Mouse (Mus musculus) hindbrain, embryonic 14.5 days (tissue): ENCODE measurements around the gene Tmem216. TPM values are rescaled to one million over a fixed set of nuclear protein-coding genes. Genes with fewer than 3 reads are reported as not detected.

Experiments
- ATAC-seq: fragments of 200-750 bp; cut with Nextera tagmentation; 2 replicates; pipeline ENCODE4 v1.8.0; 2017; ENCODE audit warnings: moderate number of reproducible peaks, mild to moderate bottlenecking, moderate TSS enrichment, moderate library complexity; ENCODE audit not compliant: low FRiP score
- DNase-seq: peaks from one replicate; pipeline ENCODE4 v3.0.0-alpha.2; 2015; ENCODE audit warnings: low spot score
- H3K27ac ChIP-seq: fragments of 300-500 bp; sonication (generic); 2 replicates; pipeline ENCODE4 v1.5.1; 2014; ENCODE audit warnings: mild to moderate bottlenecking, moderate library complexity
- H3K27me3 ChIP-seq: fragments of 300-500 bp; sonication (generic); 2 replicates; pipeline ENCODE4 v1.6.1; 2014; ENCODE audit warnings: mild to moderate bottlenecking, low read length, mixed read lengths; ENCODE audit not compliant: control insufficient read depth, insufficient read depth
- H3K36me3 ChIP-seq: fragments of 300-500 bp; sonication (generic); replicated peaks from 2 replicates; pipeline ENCODE4 v1.6.1; 2014; ENCODE audit not compliant: control insufficient read depth, insufficient read depth
- H3K4me1 ChIP-seq: fragments of 300-500 bp; sonication (generic); replicated peaks from 2 replicates; pipeline ENCODE4 v1.6.1; 2014; ENCODE audit warnings: antibody characterized with exemption, low read length, mixed read lengths; ENCODE audit not compliant: control insufficient read depth, insufficient read depth
- H3K4me2 ChIP-seq: fragments of 300-500 bp; sonication (generic); replicated peaks from 2 replicates; pipeline ENCODE4 v1.6.1; 2014; ENCODE audit warnings: mild to moderate bottlenecking, moderate library complexity
- H3K4me3 ChIP-seq: fragments of 300-500 bp; sonication (generic); replicated peaks from 2 replicates; pipeline ENCODE4 v1.5.1; 2014; ENCODE audit warnings: mild to moderate bottlenecking, low read length
- H3K9ac ChIP-seq: fragments of 300-500 bp; sonication (generic); 2 replicates; pipeline ENCODE4 v1.6.1; 2014
- H3K9me3 ChIP-seq: fragments of 300-500 bp; sonication (generic); 2 replicates; pipeline ENCODE4 v1.6.1; 2016; ENCODE audit warnings: low read length; ENCODE audit not compliant: control insufficient read depth
- WGBS: fragments of 180-500 bp; shearing (Covaris S2); extraction: QIAGEN DNeasy Blood & Tissue Kit; methylation state at CpG from one replicate; pipeline ENCODE4 v1.1.7; 2014; 5-methylcytosine and 5-hydroxymethylcytosine counted together
- polyA plus RNA-seq: library from polyadenylated mRNA; unstranded; fragments of >200 nt; fragmentation: Nextera tagmentation; extraction: Ambion mirVana; gene quantifications from 2 replicates; pipeline ENCODE4 v1.2.1, GENCODE M21; 2014

Tmem216 gene
- polyA plus RNA-seq, 1 experiment from 2014 or later, result 59.6 TPM

DNA sequence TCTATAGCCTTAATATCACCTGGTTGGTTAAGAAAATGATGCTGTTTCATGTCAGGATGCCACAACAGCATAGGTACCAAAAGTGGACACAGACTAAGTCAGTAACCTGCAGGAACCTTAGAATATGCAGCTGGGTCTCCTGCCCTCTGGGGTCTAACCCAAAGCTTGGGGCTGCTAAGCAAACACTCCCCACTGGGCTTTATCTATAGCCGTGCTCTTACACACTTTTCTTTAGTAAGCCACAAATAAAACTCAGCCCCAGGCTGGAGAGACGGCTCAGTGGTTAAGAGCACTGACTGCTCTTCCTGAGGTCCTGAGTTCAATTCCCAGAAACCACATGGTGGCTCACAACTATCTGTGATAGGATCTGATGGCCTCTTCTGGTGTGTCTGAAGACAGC, 963 bp upstream of the Tmem216 start:
- ATAC-seq, result no peak
- no peak for DNase-seq
- no peaks in the 10 kb centered on the region for H3K9me3 ChIP-seq
- H3K27me3 ChIP-seq, result no peaks in the 10 kb centered on the region
- WGBS, result 62% methylated on average over 2 of the region's 2 CpGs
- no peak overlapping the region for H3K27ac ChIP-seq
- 0 out of 2 replicates have a peak overlapping the region, but pooled peaks have one; percentile 71 for H3K4me2 ChIP-seq
- peaks cover 21% of the 10 kb centered on the region for H3K4me1 ChIP-seq
- peak overlapping the region; percentile 84; the same call in 1 of the 2 replicates for H3K9ac ChIP-seq
- peaks cover 15% of the 10 kb centered on the region for H3K36me3 ChIP-seq
- H3K4me3 ChIP-seq, result no peak overlapping the region

DNA sequence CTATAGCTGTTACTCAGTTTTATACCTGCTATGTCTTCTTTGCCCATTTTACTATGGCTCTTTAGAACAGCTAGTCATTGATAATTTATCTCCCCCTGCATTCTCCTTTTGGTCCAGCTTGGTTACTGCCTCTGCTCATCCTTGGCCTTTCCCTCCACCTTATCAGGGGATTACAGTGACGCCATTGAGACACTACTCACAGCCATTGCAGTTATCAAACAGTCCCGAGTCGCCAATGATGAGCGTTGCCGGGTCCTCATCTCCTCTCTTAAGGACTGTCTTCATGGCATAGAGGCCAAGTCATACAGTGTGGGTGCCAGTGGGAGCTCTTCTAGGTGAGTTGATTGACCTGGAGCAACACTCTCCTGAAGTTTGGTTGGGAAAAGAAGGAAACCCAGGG, 16.6 kb downstream of the Tmem216 start:
- Histone ChIP-seq H3K4me1 (no peaks in the 10 kb centered on the region), H3K27me3 (no peaks in the 10 kb centered on the region)
- 96% methylated on average over 5 of the region's 5 CpGs for WGBS

DNA sequence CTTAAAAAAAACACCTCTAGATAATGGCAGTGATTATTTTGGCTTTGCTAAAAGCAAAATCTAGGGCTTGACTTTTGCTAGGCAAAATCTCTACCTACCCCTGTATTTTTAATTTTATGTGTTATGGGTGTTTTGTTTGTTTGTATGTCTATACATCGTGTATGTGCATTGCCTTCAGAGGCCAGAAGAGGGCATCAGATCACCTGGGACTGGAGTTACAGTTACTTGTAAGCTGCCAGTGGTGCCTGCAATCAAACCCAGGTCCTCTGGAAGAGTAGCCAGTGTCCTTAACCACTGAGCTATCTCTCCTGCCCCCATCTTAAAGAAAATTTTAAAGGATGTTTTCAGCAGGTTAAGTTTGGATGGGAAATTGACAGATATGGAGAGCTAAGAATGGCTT, 26.0 kb downstream of the Tmem216 start:
- WGBS, result 86% methylated on average over 1 of the region's 1 CpGs

More for the DNA sequence above, 16.6 kb downstream of the Tmem216 start:
- H3K36me3 ChIP-seq, result peaks cover 96% of the 10 kb centered on the region
- H3K9me3 ChIP-seq, result no peaks in the 10 kb centered on the region
- H3K27ac ChIP-seq, result no peak overlapping the region
- no peak for DNase-seq
- no peak overlapping the region for H3K9ac ChIP-seq
- no peak for ATAC-seq
- no peak overlapping the region for H3K4me2 ChIP-seq
- H3K4me3 ChIP-seq, result no peak overlapping the region

DNA sequence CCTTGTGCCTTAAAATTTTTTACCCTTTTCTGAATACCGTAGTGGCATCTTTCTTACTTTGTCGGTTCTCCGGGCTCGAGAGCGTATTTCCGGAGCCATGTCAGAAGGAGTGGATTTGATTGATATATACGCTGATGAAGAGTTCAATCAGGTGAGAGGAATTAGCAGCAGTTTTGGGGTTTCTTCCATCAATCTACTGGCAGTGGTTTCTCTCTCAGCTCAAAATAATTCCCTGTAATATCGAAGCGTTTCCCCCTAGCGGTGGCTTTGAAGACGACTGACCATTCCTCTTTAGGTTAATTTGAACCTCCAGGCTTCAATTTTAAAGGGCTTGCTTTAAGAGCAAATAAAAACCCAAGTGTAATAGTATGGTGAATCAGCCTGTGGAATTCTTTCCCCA, 30.1 kb downstream of the Tmem216 start, which contains the start of gene Sdhaf2:
Gene Sdhaf2, minus strand, starts transcription at position 233 of the 400 bp plus-strand sequence.
- DNase-seq, result peak; percentile 78
- no peaks in the 10 kb centered on the region for H3K27me3 ChIP-seq
- under 1% methylated on average over 11 of the region's 11 CpGs for WGBS
- peak within 1 kb of the TSS; percentile 97 for H3K27ac ChIP-seq
- peaks cover 28% of the 10 kb centered on the region for H3K4me1 ChIP-seq
- H3K36me3 ChIP-seq, result peaks cover 27% of the 10 kb centered on the region
- no peaks in the 10 kb centered on the region for H3K9me3 ChIP-seq
- ATAC-seq, result no peak
- H3K4me2 ChIP-seq, result peak within 1 kb of the TSS; percentile 86
- H3K4me3 ChIP-seq, result peak within 1 kb of the TSS; percentile 99
- peak within 1 kb of the TSS; percentile 98 for H3K9ac ChIP-seq

More for the DNA sequence above, 26.0 kb downstream of the Tmem216 start:
- H3K27ac ChIP-seq, result no peak overlapping the region
- H3K27me3 ChIP-seq, result no peaks in the 10 kb centered on the region
- H3K4me3 ChIP-seq, result no peak overlapping the region
- H3K9me3 ChIP-seq, result no peaks in the 10 kb centered on the region
- H3K4me1 ChIP-seq, result peaks cover 19% of the 10 kb centered on the region
- DNase-seq (no peak), ATAC-seq (no peak)
- H3K4me2 ChIP-seq, result no peak overlapping the region
- H3K9ac ChIP-seq, result no peak overlapping the region
- H3K36me3 ChIP-seq, result peaks cover 67% of the 10 kb centered on the region

DNA sequence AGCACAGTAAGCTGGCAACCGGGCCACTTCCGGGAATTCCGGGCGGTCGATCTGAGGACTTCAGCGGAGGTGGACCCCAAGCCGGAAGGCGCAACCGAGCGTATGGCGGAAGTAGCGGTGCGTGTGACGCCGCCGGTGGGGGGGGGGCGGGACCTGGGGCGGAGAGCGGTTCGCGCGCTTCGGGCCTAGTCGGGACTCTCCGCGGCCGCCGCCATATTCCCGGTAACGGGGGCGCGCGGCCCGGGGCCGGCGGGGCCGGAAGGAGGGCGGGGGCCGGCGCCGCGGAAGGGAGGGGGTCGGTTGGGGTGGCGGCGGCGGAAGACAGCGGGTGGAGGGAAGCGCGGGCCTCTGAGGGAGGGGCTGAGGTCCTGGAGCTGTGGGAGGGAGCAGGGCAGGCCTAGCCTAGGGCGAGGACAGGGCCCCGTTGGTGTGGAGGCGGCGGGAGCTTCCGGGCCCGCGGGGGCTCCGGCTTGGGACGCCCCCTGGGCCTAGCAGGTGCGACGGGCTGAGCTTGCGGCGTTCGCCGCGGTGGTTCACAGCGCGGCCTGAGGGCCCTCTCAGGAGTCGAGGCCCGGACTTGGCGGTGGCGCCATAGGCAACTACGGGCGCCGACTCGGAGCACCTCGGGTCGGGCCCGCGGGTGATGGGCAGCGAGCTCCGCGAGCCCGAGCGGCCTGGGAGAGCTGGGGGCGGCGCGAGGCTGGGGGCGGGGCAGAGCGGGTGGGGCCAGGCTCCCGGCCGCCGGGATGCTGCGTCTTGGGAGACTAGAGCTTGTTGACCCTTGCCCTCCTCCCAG, 30.7 kb downstream of the Tmem216 start, which contains the start of gene Cpsf7:
Gene Cpsf7, plus strand, starts transcription at position 161 of the 796 bp plus-strand sequence.
- H3K4me3 ChIP-seq, result peak within 1 kb of the TSS; percentile 99
- ATAC-seq, result peak; percentile 94
- peak within 1 kb of the TSS; percentile 98 for H3K9ac ChIP-seq
- DNase-seq, result peak; percentile 88
- WGBS, result under 1% methylated on average over 73 of the region's 93 CpGs
- peak within 1 kb of the TSS; percentile 97 for H3K27ac ChIP-seq
- peak within 1 kb of the TSS; percentile 86 for H3K4me2 ChIP-seq
- H3K4me1 ChIP-seq, result peaks cover 28% of the 10 kb centered on the region
- H3K36me3 ChIP-seq, result peaks cover 22% of the 10 kb centered on the region
- H3K9me3 ChIP-seq, result no peaks in the 10 kb centered on the region
- no peaks in the 10 kb centered on the region for H3K27me3 ChIP-seq

DNA sequence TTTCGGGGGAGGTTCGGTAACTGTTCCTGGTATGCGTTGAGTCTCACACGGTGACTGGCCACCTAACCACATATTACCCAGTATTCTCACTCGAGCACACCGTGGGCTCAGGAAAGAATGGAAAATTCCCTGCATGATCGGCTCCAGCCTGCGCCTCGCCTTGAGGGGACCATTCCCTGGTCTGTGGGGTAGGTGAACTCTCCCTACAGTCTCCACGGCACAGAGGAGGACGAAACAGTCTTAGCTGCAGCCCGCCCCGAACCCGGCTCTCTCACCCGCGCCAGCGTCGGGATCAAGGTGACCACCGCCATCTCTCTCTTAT, 31.3 kb downstream of the Tmem216 start:
- H3K9me3 ChIP-seq, result no peaks in the 10 kb centered on the region
- H3K4me1 ChIP-seq, result peaks cover 28% of the 10 kb centered on the region
- ATAC-seq (no peak), DNase-seq (no peak)
- peak overlapping the region; percentile 97 for H3K27ac ChIP-seq
- peaks cover 17% of the 10 kb centered on the region for H3K36me3 ChIP-seq
- H3K4me3 ChIP-seq, result peak overlapping the region; percentile 99
- peak overlapping the region; percentile 98 for H3K9ac ChIP-seq
- peak overlapping the region; percentile 86 for H3K4me2 ChIP-seq
- WGBS, result 2% methylated on average over 19 of the region's 19 CpGs
- no peaks in the 10 kb centered on the region for H3K27me3 ChIP-seq

DNA sequence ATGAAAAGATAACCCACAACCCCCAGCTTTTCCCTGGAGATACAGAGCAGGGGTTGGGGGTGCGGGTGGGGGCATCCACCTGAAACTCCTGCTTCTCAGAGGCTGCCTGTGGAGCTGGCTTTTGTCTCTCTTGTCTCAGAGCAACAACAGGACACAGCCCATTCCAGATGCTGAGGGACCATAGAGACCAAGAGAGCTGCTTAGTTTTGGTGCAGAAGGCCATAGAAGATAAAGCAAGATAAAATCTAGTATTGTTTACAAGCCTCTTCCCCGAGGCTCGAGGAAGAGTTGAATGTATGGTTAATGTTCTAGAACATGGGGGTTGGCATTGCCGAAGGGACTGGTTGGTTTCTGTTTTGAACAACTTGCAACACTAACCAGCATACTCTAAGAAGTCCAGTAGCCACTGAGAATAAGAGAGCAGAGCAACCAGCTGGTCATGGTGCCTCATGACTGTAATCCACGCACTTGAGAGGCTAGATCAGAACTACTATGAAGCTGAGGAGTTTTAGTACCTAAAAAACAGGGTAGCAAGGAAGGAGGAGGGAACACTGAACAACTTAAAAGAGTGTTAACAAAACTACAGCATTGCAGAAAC, 32.5 kb downstream of the Tmem216 start:
- 0 out of 2 replicates have a peak overlapping the region, but pooled peaks have one; percentile 3 for H3K4me3 ChIP-seq

GRCm38 (mm10) chr19:10521926-10522325, 34.1 kb downstream of the Tmem216 start:
- ATAC-seq (no peak), DNase-seq (no peak)
- Histone ChIP-seq H3K4me1 (peaks cover 17% of the 10 kb centered on the region), H3K4me2 (no peak overlapping the region), H3K4me3 (no peak overlapping the region), H3K9ac (no peak overlapping the region), H3K9me3 (no peaks in the 10 kb centered on the region), H3K27me3 (no peaks in the 10 kb centered on the region), H3K36me3 (peaks cover 5% of the 10 kb centered on the region), H3K27ac (no peak overlapping the region)
- WGBS, result 82% methylated on average over 1 of the region's 1 CpGs

More for the DNA sequence above, 32.5 kb downstream of the Tmem216 start:
- Histone ChIP-seq H3K36me3 (peaks cover 8% of the 10 kb centered on the region; the same call in 1 of the 2 replicates), H3K9me3 (no peaks in the 10 kb centered on the region), H3K27ac (no peak overlapping the region), H3K4me2 (peak overlapping the region; percentile 86; the same call in 1 of the 2 replicates), H3K4me1 (peaks cover 28% of the 10 kb centered on the region), H3K27me3 (no peaks in the 10 kb centered on the region), H3K9ac (0 out of 2 replicates have a peak overlapping the region, but pooled peaks have one; percentile 98)
- ATAC-seq (no peak), DNase-seq (no peak)
- 94% methylated on average over 5 of the region's 5 CpGs for WGBS

GRCm38 (mm10) chr19:10520355-10520754, 35.7 kb downstream of the Tmem216 start:
- H3K27ac ChIP-seq, result no peak overlapping the region
- H3K9me3 ChIP-seq, result no peaks in the 10 kb centered on the region
- no peak overlapping the region for H3K9ac ChIP-seq
- H3K4me1 ChIP-seq, result 0 out of 2 replicates have a peak, but pooled peaks cover 9% of the 10 kb centered on the region
- no peak overlapping the region for H3K4me3 ChIP-seq
- H3K36me3 ChIP-seq, result peaks cover 20% of the 10 kb centered on the region
- 42% methylated on average over 1 of the region's 1 CpGs for WGBS
- H3K27me3 ChIP-seq, result no peaks in the 10 kb centered on the region
- ATAC-seq (no peak), DNase-seq (no peak)
- no peak overlapping the region for H3K4me2 ChIP-seq
